Mouse (Mus musculus): Measurements from ENCODE around the gene Zbtb34. TPM values are rescaled to one million over a fixed set of nuclear protein-coding genes. Genes with fewer than 3 reads are reported as not detected.
A peak's percentile ranks its signal among the peaks of the same experiment; 100 is the strongest.

Gene Zbtb34
- polyA plus RNA-seq, 1 experiment: 1.6 TPM

GRCm38 (mm10) chr2:33402236-33402635 lies 28.9 kb downstream of the Zbtb34 start:
- Histone ChIP-seq H3K79me2 (ENCODE audit: control insufficient read depth, insufficient read depth) (no peaks in the 10 kb centered on the region), H3K79me3 (ENCODE audit: low read depth) (no peaks in the 10 kb centered on the region), H3K36me3 (ENCODE audit: control insufficient read depth, insufficient read depth) (no peaks in the 10 kb centered on the region), H3K4me3 (ENCODE audit: insufficient read depth, poor library complexity, severe bottlenecking) (no peak overlapping the region), H3ac (ENCODE audit: control insufficient read depth, insufficient read length, low read depth) (no peak overlapping the region), H3K27me3 (ENCODE audit: control insufficient read depth, insufficient read depth, insufficient read length) (no peaks in the 10 kb centered on the region)
- TF ChIP-seq MYOG (IDR thresholded peaks at IDR 0.05; ENCODE audit: control insufficient read depth, extremely low read depth, insufficient read length) (no peak), MAX (IDR thresholded peaks at IDR 0.05) (no peak), FOSL1 (IDR thresholded peaks at IDR 0.05; ENCODE audit: insufficient read depth, low read length, poor library complexity, severe bottlenecking) (no peak), CEBPB (IDR thresholded peaks at IDR 0.05; ENCODE audit: low read depth) (no peak), MYOD1 (IDR thresholded peaks at IDR 0.05; ENCODE audit: control insufficient read depth, insufficient read length, low read depth) (no peak), CTCF (IDR thresholded peaks at IDR 0.05; ENCODE audit: control insufficient read depth, insufficient read depth, insufficient read length) (peak; percentile 43), USF1 (IDR thresholded peaks at IDR 0.05; ENCODE audit: low read depth) (no peak)

GRCm38 (mm10) chr2:33401217-33401616 lies 29.9 kb downstream of the Zbtb34 start:
- H3K36me3 ChIP-seq (ENCODE audit: control insufficient read depth, insufficient read depth): no peaks in the 10 kb centered on the region
- H3K4me3 ChIP-seq (ENCODE audit: insufficient read depth, poor library complexity, severe bottlenecking): no peak overlapping the region
- H3K79me2 ChIP-seq (ENCODE audit: control insufficient read depth, insufficient read depth): no peaks in the 10 kb centered on the region
- TF ChIP-seq CEBPB (IDR thresholded peaks at IDR 0.05; ENCODE audit: low read depth): no peak
- TF ChIP-seq USF1 (IDR thresholded peaks at IDR 0.05; ENCODE audit: low read depth): no peak
- TF ChIP-seq MYOD1 (IDR thresholded peaks at IDR 0.05; ENCODE audit: control insufficient read depth, insufficient read length, low read depth): no peak
- no peak for TF ChIP-seq MAX (IDR thresholded peaks at IDR 0.05)
- no peak for TF ChIP-seq MYOG (IDR thresholded peaks at IDR 0.05; ENCODE audit: control insufficient read depth, extremely low read depth, insufficient read length)
- no peak for TF ChIP-seq CTCF (IDR thresholded peaks at IDR 0.05; ENCODE audit: control insufficient read depth, insufficient read depth, insufficient read length)
- no peak for TF ChIP-seq FOSL1 (IDR thresholded peaks at IDR 0.05; ENCODE audit: insufficient read depth, low read length, poor library complexity, severe bottlenecking)
- H3ac ChIP-seq (ENCODE audit: control insufficient read depth, insufficient read length, low read depth): no peak overlapping the region
- no peaks in the 10 kb centered on the region for H3K79me3 ChIP-seq (ENCODE audit: low read depth)
- no peaks in the 10 kb centered on the region for H3K27me3 ChIP-seq (ENCODE audit: control insufficient read depth, insufficient read depth, insufficient read length)

- no peaks in the 10 kb centered on the region for H3K27me3 ChIP-seq (ENCODE audit: control insufficient read depth, insufficient read depth, insufficient read length)
- H3K79me2 ChIP-seq (ENCODE audit: control insufficient read depth, insufficient read depth): no peaks in the 10 kb centered on the region
- H3K36me3 ChIP-seq (ENCODE audit: control insufficient read depth, insufficient read depth): no peaks in the 10 kb centered on the region
- no peaks in the 10 kb centered on the region for H3K79me3 ChIP-seq (ENCODE audit: low read depth)
- no peak overlapping the region for H3ac ChIP-seq (ENCODE audit: control insufficient read depth, insufficient read length, low read depth)
- no peak for TF ChIP-seq MAX (IDR thresholded peaks at IDR 0.05)
- TF ChIP-seq CTCF (IDR thresholded peaks at IDR 0.05; ENCODE audit: control insufficient read depth, insufficient read depth, insufficient read length): no peak
- no peak for TF ChIP-seq FOSL1 (IDR thresholded peaks at IDR 0.05; ENCODE audit: insufficient read depth, low read length, poor library complexity, severe bottlenecking)
- no peak for TF ChIP-seq CEBPB (IDR thresholded peaks at IDR 0.05; ENCODE audit: low read depth)
- TF ChIP-seq MYOG (IDR thresholded peaks at IDR 0.05; ENCODE audit: control insufficient read depth, extremely low read depth, insufficient read length): no peak
- TF ChIP-seq USF1 (IDR thresholded peaks at IDR 0.05; ENCODE audit: low read depth): no peak
- no peak for TF ChIP-seq MYOD1 (IDR thresholded peaks at IDR 0.05; ENCODE audit: control insufficient read depth, insufficient read length, low read depth)
- H3K4me3 ChIP-seq (ENCODE audit: insufficient read depth, poor library complexity, severe bottlenecking): no peak overlapping the region
Measured at GRCm38 (mm10) chr2:33400541-33400940, 30.6 kb downstream of the Zbtb34 start.

GRCm38 (mm10) chr2:33399091-33399490 lies 32.0 kb downstream of the Zbtb34 start:
- H3K79me3 ChIP-seq (ENCODE audit: low read depth): no peaks in the 10 kb centered on the region
- TF ChIP-seq USF1 (IDR thresholded peaks at IDR 0.05; ENCODE audit: low read depth) (no peak), MAX (IDR thresholded peaks at IDR 0.05) (no peak)

GRCm38 (mm10) chr2:33397036-33397435 lies 34.1 kb downstream of the Zbtb34 start:
- Histone ChIP-seq H3K27me3 (ENCODE audit: control insufficient read depth, insufficient read depth, insufficient read length) (no peaks in the 10 kb centered on the region), H3ac (ENCODE audit: control insufficient read depth, insufficient read length, low read depth) (no peak overlapping the region), H3K79me2 (ENCODE audit: control insufficient read depth, insufficient read depth) (no peaks in the 10 kb centered on the region), H3K79me3 (ENCODE audit: low read depth) (no peaks in the 10 kb centered on the region), H3K36me3 (ENCODE audit: control insufficient read depth, insufficient read depth) (no peaks in the 10 kb centered on the region), H3K4me3 (ENCODE audit: insufficient read depth, poor library complexity, severe bottlenecking) (no peak overlapping the region)
- TF ChIP-seq CTCF (IDR thresholded peaks at IDR 0.05; ENCODE audit: control insufficient read depth, insufficient read depth, insufficient read length) (no peak), USF1 (IDR thresholded peaks at IDR 0.05; ENCODE audit: low read depth) (no peak), CEBPB (IDR thresholded peaks at IDR 0.05; ENCODE audit: low read depth) (no peak), FOSL1 (IDR thresholded peaks at IDR 0.05; ENCODE audit: insufficient read depth, low read length, poor library complexity, severe bottlenecking) (no peak), MYOG (IDR thresholded peaks at IDR 0.05; ENCODE audit: control insufficient read depth, extremely low read depth, insufficient read length) (no peak), MAX (IDR thresholded peaks at IDR 0.05) (no peak), MYOD1 (IDR thresholded peaks at IDR 0.05; ENCODE audit: control insufficient read depth, insufficient read length, low read depth) (no peak)

More at GRCm38 (mm10) chr2:33399091-33399490, 32.0 kb downstream of the Zbtb34 start:
- H3K36me3 ChIP-seq (ENCODE audit: control insufficient read depth, insufficient read depth): no peaks in the 10 kb centered on the region
- H3K4me3 ChIP-seq (ENCODE audit: insufficient read depth, poor library complexity, severe bottlenecking): no peak overlapping the region
- no peaks in the 10 kb centered on the region for H3K27me3 ChIP-seq (ENCODE audit: control insufficient read depth, insufficient read depth, insufficient read length)
- no peak overlapping the region for H3ac ChIP-seq (ENCODE audit: control insufficient read depth, insufficient read length, low read depth)
- H3K79me2 ChIP-seq (ENCODE audit: control insufficient read depth, insufficient read depth): no peaks in the 10 kb centered on the region

- Histone ChIP-seq H3K4me3 (ENCODE audit: insufficient read depth, poor library complexity, severe bottlenecking) (no peak overlapping the region), H3K36me3 (ENCODE audit: control insufficient read depth, insufficient read depth) (no peaks in the 10 kb centered on the region), H3K27me3 (ENCODE audit: control insufficient read depth, insufficient read depth, insufficient read length) (no peaks in the 10 kb centered on the region), H3K79me2 (ENCODE audit: control insufficient read depth, insufficient read depth) (no peaks in the 10 kb centered on the region), H3K79me3 (ENCODE audit: low read depth) (no peaks in the 10 kb centered on the region), H3ac (ENCODE audit: control insufficient read depth, insufficient read length, low read depth) (no peak overlapping the region)
- TF ChIP-seq CTCF (IDR thresholded peaks at IDR 0.05; ENCODE audit: control insufficient read depth, insufficient read depth, insufficient read length) (no peak), MYOD1 (IDR thresholded peaks at IDR 0.05; ENCODE audit: control insufficient read depth, insufficient read length, low read depth) (no peak), FOSL1 (IDR thresholded peaks at IDR 0.05; ENCODE audit: insufficient read depth, low read length, poor library complexity, severe bottlenecking) (no peak), USF1 (IDR thresholded peaks at IDR 0.05; ENCODE audit: low read depth) (no peak), MAX (IDR thresholded peaks at IDR 0.05) (no peak), MYOG (IDR thresholded peaks at IDR 0.05; ENCODE audit: control insufficient read depth, extremely low read depth, insufficient read length) (no peak), CEBPB (IDR thresholded peaks at IDR 0.05; ENCODE audit: low read depth) (no peak)
Measured at GRCm38 (mm10) chr2:33395053-33395452, 36.1 kb downstream of the Zbtb34 start.

Data from C2C12 (cell line).